Mouse (Mus musculus) thymus, postnatal 10 days (tissue): ENCODE results near the gene Orc3.
"Not testable (repeated sequence)": the region's sequence is repeated elsewhere in the genome, so short reads cannot be mapped to it uniquely, and the experiment has no call there.

Experiments
- DNase-seq, 2 experiments: peaks; one replicate each; pipeline ENCODE4 v3.0.0; 2021; ENCODE audit warnings: low spot score in 2 of 2

Orc3 gene

DNA sequence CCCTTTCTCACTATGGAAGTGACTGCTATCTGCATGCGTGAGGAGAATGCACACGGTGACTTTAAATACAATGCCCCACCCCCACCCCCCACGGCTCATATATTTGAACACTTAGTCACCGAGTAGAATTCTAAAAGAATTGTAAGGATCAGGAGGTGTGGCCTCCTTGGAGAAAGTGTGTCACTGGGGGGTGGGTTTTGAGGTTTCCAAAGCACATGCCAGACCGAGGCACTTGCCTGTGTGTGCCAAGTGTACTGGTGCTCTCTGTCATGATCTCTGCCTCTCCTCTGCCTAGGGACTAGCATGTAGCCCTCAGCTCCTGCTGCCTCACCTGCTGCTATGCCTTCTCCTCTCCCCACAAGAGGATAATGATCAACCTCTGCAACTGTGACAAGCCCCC, 32.3 kb downstream of the Orc3 start:
- DNase-seq: no peak

DNA sequence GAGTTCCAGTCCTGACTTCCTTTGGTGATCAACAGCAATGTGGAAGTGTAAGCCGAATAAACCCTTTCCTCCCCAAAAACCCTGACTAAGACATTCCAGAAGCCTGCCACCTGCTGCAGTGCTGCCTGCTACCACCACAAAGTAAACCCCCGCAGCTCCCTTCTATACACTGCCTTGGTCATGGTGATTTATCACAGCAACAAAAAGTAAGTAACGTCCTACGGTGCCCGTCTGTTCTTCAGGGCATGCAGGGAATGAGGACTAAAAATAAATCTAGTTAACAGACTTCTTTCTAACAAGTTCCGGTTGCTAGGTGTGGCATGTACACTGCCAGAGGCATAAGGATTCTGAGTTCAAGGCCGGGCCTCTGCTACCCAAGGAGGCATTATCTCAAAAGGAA, 32.8 kb downstream of the Orc3 start:
- DNase-seq: no peak

DNA sequence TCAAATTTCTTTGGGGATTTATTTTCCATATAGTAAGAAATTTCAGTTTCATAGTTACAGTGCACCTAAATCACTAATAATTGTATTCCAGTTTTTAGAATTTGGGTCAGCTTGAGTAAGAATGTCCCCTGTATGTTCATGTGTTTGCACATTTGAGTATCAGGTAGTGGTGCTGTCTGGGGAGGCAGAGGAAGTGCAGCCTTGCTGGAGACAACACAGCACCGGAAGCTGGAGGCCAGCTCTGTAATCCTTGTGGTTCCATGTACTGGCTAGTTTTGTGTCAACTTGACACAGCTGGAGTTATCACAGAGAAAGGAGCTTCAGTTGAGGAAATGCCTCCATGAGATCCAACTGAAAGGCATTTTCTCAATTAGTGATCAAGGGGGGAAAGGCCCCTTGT, 33.3 kb downstream of the Orc3 start:
- DNase-seq: not testable (repeated sequence)

GRCm38 (mm10) chr4:34579215-34579614, 35.5 kb downstream of the Orc3 start:
- DNase-seq: no peak

DNA sequence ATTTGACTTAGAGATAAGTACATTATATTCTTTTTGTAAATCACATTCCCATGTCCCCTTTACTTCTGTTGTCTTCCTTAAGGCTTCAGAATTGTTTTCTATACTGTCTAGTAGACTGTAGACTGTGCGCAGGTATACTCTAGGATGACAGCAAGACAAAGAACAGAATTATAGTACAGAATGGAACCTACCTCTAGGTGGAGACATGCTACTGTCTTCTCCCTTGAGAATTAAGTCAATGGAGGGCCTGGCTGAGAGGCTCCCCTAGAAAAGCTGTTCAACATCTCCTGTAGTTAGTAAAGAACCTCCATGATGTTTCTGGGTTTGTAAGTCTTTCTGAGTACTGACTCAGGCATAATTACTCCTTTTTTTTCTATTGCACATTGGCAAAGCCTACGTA, 37.7 kb downstream of the Orc3 start:
- DNase-seq: no peak

GRCm38 (mm10) chr4:34572876-34573275, 41.9 kb downstream of the Orc3 start:
- no peak for DNase-seq

DNA sequence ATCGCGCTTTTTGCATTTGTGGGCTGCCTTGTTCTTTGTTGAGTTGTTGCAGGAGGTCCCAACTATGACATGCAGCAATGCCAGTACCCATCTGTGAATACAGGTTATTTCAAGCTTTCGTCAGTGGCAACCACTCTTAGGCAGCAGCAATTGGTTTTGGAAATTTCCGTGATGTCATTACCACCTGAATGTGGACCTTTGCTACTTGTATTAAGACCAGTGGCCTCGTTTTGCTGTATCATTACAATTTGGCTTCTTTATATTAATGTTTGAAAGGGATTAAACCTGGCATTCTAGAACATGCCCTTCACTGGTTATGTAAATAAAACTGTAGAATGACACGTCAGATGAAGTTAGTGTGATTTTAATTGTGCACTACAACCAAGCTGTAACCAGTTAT, 48.5 kb downstream of the Orc3 start:
- no peak for DNase-seq

- DNase-seq: peak; percentile 55 to 66
Observed at GRCm38 (mm10) chr4:34560971-34561370, 53.8 kb downstream of the Orc3 start.

GRCm38 (mm10) chr4:34556183-34556582, 58.6 kb downstream of the Orc3 start:
- DNase-seq: no peak

DNA sequence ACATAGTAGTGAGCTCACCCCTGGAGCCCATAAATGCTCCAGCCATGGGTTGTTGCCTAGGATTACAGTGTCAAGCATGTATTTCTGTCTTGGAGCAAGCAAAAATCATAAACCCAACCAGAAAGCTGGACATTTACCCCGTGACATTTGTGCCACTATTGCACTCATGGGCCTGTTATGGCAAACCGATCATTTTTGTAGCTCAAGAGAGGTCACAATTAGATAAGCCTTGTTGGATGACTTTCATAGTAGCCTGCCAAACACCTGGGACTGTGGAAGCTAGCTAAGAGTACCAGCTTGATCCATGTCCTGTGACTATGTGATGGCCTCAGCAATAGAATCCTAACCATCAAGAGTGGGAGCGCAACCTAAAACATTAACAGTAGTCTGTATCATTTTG, 59.1 kb downstream of the Orc3 start:
- DNase-seq: no peak

- DNase-seq: no peak
Observed at GRCm38 (mm10) chr4:34554596-34554995, 60.1 kb downstream of the Orc3 start.

GRCm38 (mm10) chr4:34551966-34552365, 62.8 kb downstream of the Orc3 start:
- DNase-seq: no peak

- DNase-seq: peak; percentile 48 to 63
Observed at GRCm38 (mm10) chr4:34551098-34551809, 63.5 kb downstream of the Orc3 start.

DNA sequence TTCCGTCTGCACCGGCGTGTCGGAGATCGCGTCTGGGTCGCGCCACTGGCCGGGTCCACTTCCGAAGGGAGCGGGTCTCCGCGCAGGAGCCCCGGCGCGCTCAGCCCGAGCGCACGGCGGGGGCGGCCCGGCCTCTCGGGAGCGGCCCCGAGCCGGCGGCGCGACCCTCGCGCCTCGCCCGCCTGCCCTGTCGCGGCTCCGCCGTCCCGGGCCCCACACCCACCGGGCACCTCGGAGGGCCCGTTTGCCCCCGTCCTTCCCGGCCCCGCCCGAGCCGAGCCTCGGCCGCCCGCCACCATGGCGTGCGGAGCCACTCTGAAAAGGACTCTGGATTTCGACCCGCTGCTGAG, 64.0 kb downstream of the Orc3 start, which contains the start of gene Akirin2:
Gene Akirin2 (plus strand): TSS at position 190 of the 350 bp plus-strand sequence.
- DNase-seq: no peak

GRCm38 (mm10) chr4:34549981-34550747, 64.6 kb downstream of the Orc3 start:
- peak; percentile 93 to 95 for DNase-seq

- no peak for DNase-seq
Observed at GRCm38 (mm10) chr4:34529941-34530340, 84.8 kb downstream of the Orc3 start.

DNA sequence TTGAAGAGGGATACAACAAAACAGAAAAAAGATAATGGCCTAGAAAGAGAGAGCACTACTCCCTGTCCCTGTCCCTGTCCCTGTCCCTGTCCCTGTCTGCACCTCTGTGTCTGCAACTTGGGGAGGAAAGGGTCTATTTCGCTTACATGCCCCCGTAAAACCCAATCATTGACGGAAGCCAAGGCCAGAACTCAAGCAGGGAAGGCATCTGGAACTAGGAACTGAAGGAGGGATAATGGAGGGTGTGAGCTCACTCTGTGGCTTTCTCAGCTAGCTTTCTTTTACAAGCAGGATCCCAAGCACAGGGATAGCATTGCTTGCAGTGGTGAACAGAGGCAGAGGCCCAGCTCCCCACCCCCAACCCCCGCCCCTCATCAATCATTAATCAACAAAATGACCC, 85.4 kb downstream of the Orc3 start:
- no peak for DNase-seq

- no peak for DNase-seq
Observed at GRCm38 (mm10) chr4:34528430-34529100, 86.2 kb downstream of the Orc3 start.

DNA sequence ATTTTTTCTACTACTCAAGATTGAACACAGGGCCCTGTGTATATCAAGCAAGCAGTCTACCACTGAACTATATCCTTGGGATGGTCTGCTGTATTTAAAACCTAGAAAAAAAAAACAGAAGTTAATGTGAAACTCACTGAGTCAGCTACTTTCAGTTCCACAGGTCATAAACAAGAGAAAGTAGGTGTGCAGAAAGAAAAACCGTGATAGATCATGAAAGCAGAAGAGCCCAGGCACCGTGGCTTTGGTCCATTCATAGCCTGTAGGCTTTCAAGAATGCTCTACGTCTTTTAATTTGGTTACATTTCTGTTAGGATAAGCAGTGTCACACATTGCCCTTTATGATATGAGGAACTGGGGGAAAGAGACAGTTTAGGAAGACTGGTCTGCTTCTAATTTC, 88.0 kb downstream of the Orc3 start:
- no peak for DNase-seq

- no peak for DNase-seq
Observed at GRCm38 (mm10) chr4:34523586-34523985, 91.2 kb downstream of the Orc3 start.

- DNase-seq: no peak
Observed at GRCm38 (mm10) chr4:34522846-34523245, 91.9 kb downstream of the Orc3 start.
